Mouse (Mus musculus): ENCODE measurements around the gene Abhd6. TPM values are rescaled to one million over a fixed set of nuclear protein-coding genes. Genes with fewer than 3 reads are reported as not detected.
A peak's percentile ranks its signal among the peaks of the same experiment; 100 is the strongest.

Gene Abhd6
- polyA plus RNA-seq, 1 experiment from 2014 or later, result 11.3 TPM

DNA sequence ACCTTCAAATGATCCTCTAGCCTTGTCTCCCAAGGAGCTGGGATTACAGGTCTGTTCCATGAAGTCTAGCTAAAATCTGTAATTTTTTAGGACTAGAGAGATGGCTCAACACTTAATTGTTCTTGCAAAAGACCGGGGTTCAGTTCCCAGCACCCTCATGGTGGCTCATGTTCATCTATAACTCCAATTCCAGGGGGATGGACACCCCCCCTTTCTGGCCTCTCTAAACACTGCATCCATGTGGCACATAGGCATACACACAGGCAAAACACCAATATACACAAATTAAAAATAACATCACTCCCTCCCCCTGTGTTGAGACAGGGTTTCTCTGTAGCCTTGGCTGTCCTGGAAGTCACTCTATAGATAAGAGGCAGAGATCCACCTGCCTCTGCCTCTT, 17.3 kb downstream of the Abhd6 start:
- no peak overlapping the region for H3K4me2 ChIP-seq (ENCODE audit: low read length)
- WGBS, result 87% methylated on average over 1 of the region's 1 CpGs
- H3K27me3 ChIP-seq (ENCODE audit: control insufficient read depth, insufficient read depth, low read length), result no peaks in the 10 kb centered on the region
- ATAC-seq (ENCODE audit: insufficient number of reproducible peaks, insufficient read depth, low FRiP score, low read depth), result no peak
- peaks cover 0 to 5% of the 10 kb centered on the region in 2 experiments; a peak in 3 of 4 replicates for H3K4me1 ChIP-seq (ENCODE audit: control insufficient read depth in 2 of 2, insufficient read depth in 2 of 2, low read length in 2 of 2)
- H3K4me3 ChIP-seq (ENCODE audit: control insufficient read depth in 1 of 2, insufficient read depth in 1 of 2, low read depth in 1 of 2, low read length in 2 of 2), result no peak overlapping the region
- H3K36me3 ChIP-seq (ENCODE audit: control insufficient read depth, insufficient read depth, low read length), result no peaks in the 10 kb centered on the region
- no peak overlapping the region for H3K9ac ChIP-seq (ENCODE audit: low read length)
- no peaks in the 10 kb centered on the region for H3K9me3 ChIP-seq (ENCODE audit: control insufficient read depth, low read length)
- H3K27ac ChIP-seq (replicated peaks in 1 of 2; ENCODE audit: control insufficient read depth in 1 of 2, insufficient read depth in 1 of 2, low read depth in 2 of 2, low read length in 2 of 2), result no peak overlapping the region

DNA sequence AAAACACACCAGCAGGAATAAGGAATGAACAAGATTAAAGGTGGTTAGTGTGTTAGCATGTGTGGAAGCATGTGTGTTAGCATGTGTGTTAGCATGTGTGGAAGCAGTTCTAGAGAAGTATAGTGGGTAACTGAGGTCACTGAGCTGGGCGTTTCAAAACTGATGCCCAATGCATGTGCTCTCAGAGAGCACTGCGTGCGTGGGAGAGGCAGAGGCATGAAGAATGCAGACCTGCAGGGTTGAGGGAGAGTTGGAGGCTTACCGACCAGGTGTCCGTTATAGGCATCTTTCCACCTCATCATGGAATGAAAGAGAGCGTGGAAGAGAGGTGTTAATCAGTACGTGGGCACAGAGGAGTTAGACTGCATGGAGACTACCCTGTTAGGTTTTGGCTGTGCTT, 17.8 kb downstream of the Abhd6 start:
- 83% methylated on average over 7 of the region's 7 CpGs for WGBS

GRCm38 (mm10) chr14:8024469-8024868, 21.8 kb downstream of the Abhd6 start:
- H3K27me3 ChIP-seq (ENCODE audit: control insufficient read depth, insufficient read depth, low read length), result no peaks in the 10 kb centered on the region
- peaks cover 0 to 6% of the 10 kb centered on the region in 2 experiments; a peak in 3 of 4 replicates for H3K4me1 ChIP-seq (ENCODE audit: control insufficient read depth in 2 of 2, insufficient read depth in 2 of 2, low read length in 2 of 2)
- H3K4me3 ChIP-seq (ENCODE audit: control insufficient read depth in 1 of 2, insufficient read depth in 1 of 2, low read depth in 1 of 2, low read length in 2 of 2), result no peak overlapping the region
- no peak overlapping the region for H3K9ac ChIP-seq (ENCODE audit: low read length)
- ATAC-seq (ENCODE audit: insufficient number of reproducible peaks, insufficient read depth, low FRiP score, low read depth), result no peak
- no peaks in the 10 kb centered on the region for H3K9me3 ChIP-seq (ENCODE audit: control insufficient read depth, low read length)
- no peak overlapping the region for H3K4me2 ChIP-seq (ENCODE audit: low read length)
- H3K36me3 ChIP-seq (ENCODE audit: control insufficient read depth, insufficient read depth, low read length), result no peaks in the 10 kb centered on the region
- WGBS, result 59% methylated on average over 6 of the region's 6 CpGs
- H3K27ac ChIP-seq (replicated peaks in 1 of 2; ENCODE audit: control insufficient read depth in 1 of 2, insufficient read depth in 1 of 2, low read depth in 2 of 2, low read length in 2 of 2), result no peak overlapping the region

More for the DNA sequence above, 17.8 kb downstream of the Abhd6 start:
- Histone ChIP-seq H3K27me3 (ENCODE audit: control insufficient read depth, insufficient read depth, low read length) (no peaks in the 10 kb centered on the region), H3K4me2 (ENCODE audit: low read length) (no peak overlapping the region), H3K27ac (replicated peaks in 1 of 2; ENCODE audit: control insufficient read depth in 1 of 2, insufficient read depth in 1 of 2, low read depth in 2 of 2, low read length in 2 of 2) (no peak overlapping the region), H3K9me3 (ENCODE audit: control insufficient read depth, low read length) (no peaks in the 10 kb centered on the region), H3K9ac (ENCODE audit: low read length) (no peak overlapping the region), H3K4me3 (ENCODE audit: control insufficient read depth in 1 of 2, insufficient read depth in 1 of 2, low read depth in 1 of 2, low read length in 2 of 2) (no peak overlapping the region), H3K4me1 (ENCODE audit: control insufficient read depth in 2 of 2, insufficient read depth in 2 of 2, low read length in 2 of 2) (peaks cover 0 to 5% of the 10 kb centered on the region in 2 experiments; a peak in 3 of 4 replicates), H3K36me3 (ENCODE audit: control insufficient read depth, insufficient read depth, low read length) (no peaks in the 10 kb centered on the region)
- no peak for ATAC-seq (ENCODE audit: insufficient number of reproducible peaks, insufficient read depth, low FRiP score, low read depth)

GRCm38 (mm10) chr14:8024936-8025335, 22.2 kb downstream of the Abhd6 start:
- Histone ChIP-seq H3K4me3 (ENCODE audit: control insufficient read depth in 1 of 2, insufficient read depth in 1 of 2, low read depth in 1 of 2, low read length in 2 of 2) (no peak overlapping the region), H3K36me3 (ENCODE audit: control insufficient read depth, insufficient read depth, low read length) (no peaks in the 10 kb centered on the region), H3K27ac (replicated peaks in 1 of 2; ENCODE audit: control insufficient read depth in 1 of 2, insufficient read depth in 1 of 2, low read depth in 2 of 2, low read length in 2 of 2) (no peak overlapping the region), H3K27me3 (ENCODE audit: control insufficient read depth, insufficient read depth, low read length) (no peaks in the 10 kb centered on the region), H3K9ac (ENCODE audit: low read length) (no peak overlapping the region), H3K4me1 (ENCODE audit: control insufficient read depth in 2 of 2, insufficient read depth in 2 of 2, low read length in 2 of 2) (peaks cover under 1 to 6% of the 10 kb centered on the region in 2 experiments), H3K4me2 (ENCODE audit: low read length) (no peak overlapping the region), H3K9me3 (ENCODE audit: control insufficient read depth, low read length) (peaks cover 2% of the 10 kb centered on the region; the same call in 1 of the 2 replicates)
- no peak for ATAC-seq (ENCODE audit: insufficient number of reproducible peaks, insufficient read depth, low FRiP score, low read depth)
- WGBS, result 89% methylated on average over 10 of the region's 10 CpGs

DNA sequence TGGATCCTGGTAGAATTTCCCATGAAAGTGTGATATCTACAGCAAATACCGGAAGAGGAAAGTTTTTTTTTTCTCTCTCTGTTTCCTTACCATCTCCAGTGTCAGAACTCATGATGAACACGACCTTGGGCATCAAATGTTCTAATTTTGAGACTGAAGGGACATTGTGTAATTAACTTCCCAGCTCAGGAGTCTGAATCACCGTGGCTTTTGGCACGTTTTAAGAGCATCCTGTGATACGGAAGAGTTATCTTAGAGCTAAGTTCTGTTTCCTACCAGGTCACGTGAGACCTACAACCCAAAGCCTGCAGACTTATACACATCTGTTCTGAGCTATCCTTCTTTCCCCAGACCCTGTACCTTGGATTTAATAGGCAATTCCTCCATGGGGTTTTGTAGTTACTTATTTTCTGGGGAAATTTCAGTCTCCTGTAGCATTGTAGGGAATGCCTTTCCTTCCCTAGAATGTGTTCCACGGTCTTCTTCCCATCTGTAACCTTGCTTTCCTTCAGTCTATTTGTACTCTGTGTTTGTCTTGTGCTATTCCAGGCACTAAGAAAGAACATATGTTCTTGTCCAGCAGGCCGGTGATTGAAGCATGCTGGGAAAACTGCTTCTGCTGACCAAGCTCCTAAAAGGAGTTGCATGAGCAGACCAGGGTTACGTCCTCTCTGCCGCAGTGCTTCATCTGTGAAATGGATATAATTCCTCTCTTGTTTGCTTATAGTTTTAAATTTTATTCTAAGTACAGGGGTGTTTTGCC, 24.2 kb downstream of the Abhd6 start:
- Histone ChIP-seq H3K27me3 (ENCODE audit: control insufficient read depth, insufficient read depth, low read length) (no peaks in the 10 kb centered on the region), H3K4me2 (ENCODE audit: low read length) (no peak overlapping the region), H3K4me1 (ENCODE audit: control insufficient read depth in 2 of 2, insufficient read depth in 2 of 2, low read length in 2 of 2) (peaks cover 10 to 14% of the 10 kb centered on the region in 2 experiments), H3K27ac (replicated peaks in 1 of 2; ENCODE audit: control insufficient read depth in 1 of 2, insufficient read depth in 1 of 2, low read depth in 2 of 2, low read length in 2 of 2) (no peak overlapping the region), H3K9ac (ENCODE audit: low read length) (no peak overlapping the region), H3K4me3 (ENCODE audit: control insufficient read depth in 1 of 2, insufficient read depth in 1 of 2, low read depth in 1 of 2, low read length in 2 of 2) (no peak overlapping the region), H3K36me3 (ENCODE audit: control insufficient read depth, insufficient read depth, low read length) (no peaks in the 10 kb centered on the region), H3K9me3 (ENCODE audit: control insufficient read depth, low read length) (peaks cover 2% of the 10 kb centered on the region; the same call in 1 of the 2 replicates)
- WGBS, result 73% methylated on average over 10 of the region's 10 CpGs
- no peak for ATAC-seq (ENCODE audit: insufficient number of reproducible peaks, insufficient read depth, low FRiP score, low read depth)

DNA sequence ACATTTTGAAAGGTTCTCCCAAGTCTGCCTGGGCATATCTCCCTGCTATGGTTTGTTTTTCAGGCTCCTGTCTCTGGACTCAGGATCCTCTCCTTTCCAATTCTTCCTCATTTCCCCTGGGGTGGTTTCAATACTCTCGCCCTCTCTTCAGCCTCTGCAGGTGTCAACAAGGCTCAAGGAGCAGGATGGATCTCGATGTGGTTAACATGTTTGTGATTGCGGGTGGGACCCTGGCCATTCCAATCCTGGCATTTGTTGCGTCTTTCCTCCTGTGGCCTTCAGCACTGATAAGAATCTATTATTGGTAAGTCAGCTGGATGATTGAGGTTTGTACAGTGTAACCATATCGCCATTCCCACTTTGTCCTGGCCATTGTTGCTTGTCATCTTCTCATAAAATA, 25.4 kb downstream of the Abhd6 start:
- peaks cover 10 to 19% of the 10 kb centered on the region in 2 experiments for H3K4me1 ChIP-seq (ENCODE audit: control insufficient read depth in 2 of 2, insufficient read depth in 2 of 2, low read length in 2 of 2)
- no peak overlapping the region for H3K27ac ChIP-seq (replicated peaks in 1 of 2; ENCODE audit: control insufficient read depth in 1 of 2, insufficient read depth in 1 of 2, low read depth in 2 of 2, low read length in 2 of 2)
- no peaks in the 10 kb centered on the region for H3K36me3 ChIP-seq (ENCODE audit: control insufficient read depth, insufficient read depth, low read length)
- H3K4me2 ChIP-seq (ENCODE audit: low read length), result no peak overlapping the region
- no peak overlapping the region for H3K9ac ChIP-seq (ENCODE audit: low read length)
- no peaks in the 10 kb centered on the region for H3K27me3 ChIP-seq (ENCODE audit: control insufficient read depth, insufficient read depth, low read length)
- H3K4me3 ChIP-seq (ENCODE audit: control insufficient read depth in 1 of 2, insufficient read depth in 1 of 2, low read depth in 1 of 2, low read length in 2 of 2), result no peak overlapping the region
- ATAC-seq (ENCODE audit: insufficient number of reproducible peaks, insufficient read depth, low FRiP score, low read depth), result no peak
- H3K9me3 ChIP-seq (ENCODE audit: control insufficient read depth, low read length), result peaks cover 2% of the 10 kb centered on the region; the same call in 1 of the 2 replicates
- WGBS, result 70% methylated on average over 5 of the region's 5 CpGs

- no peak overlapping the region for H3K4me2 ChIP-seq (ENCODE audit: low read length)
- no peaks in the 10 kb centered on the region for H3K36me3 ChIP-seq (ENCODE audit: control insufficient read depth, insufficient read depth, low read length)
- no peaks in the 10 kb centered on the region for H3K27me3 ChIP-seq (ENCODE audit: control insufficient read depth, insufficient read depth, low read length)
- 84% methylated on average over 1 of the region's 1 CpGs for WGBS
- no peak overlapping the region for H3K4me3 ChIP-seq (ENCODE audit: control insufficient read depth in 1 of 2, insufficient read depth in 1 of 2, low read depth in 1 of 2, low read length in 2 of 2)
- ATAC-seq (ENCODE audit: insufficient number of reproducible peaks, insufficient read depth, low FRiP score, low read depth), result no peak
- H3K9ac ChIP-seq (ENCODE audit: low read length), result no peak overlapping the region
- peak overlapping the region in 1 of 2 experiments; percentile 73; a peak in 2 of 4 replicates for H3K27ac ChIP-seq (replicated peaks in 1 of 2; ENCODE audit: control insufficient read depth in 1 of 2, insufficient read depth in 1 of 2, low read depth in 2 of 2, low read length in 2 of 2)
- peaks cover 10 to 14% of the 10 kb centered on the region in 2 experiments for H3K4me1 ChIP-seq (ENCODE audit: control insufficient read depth in 2 of 2, insufficient read depth in 2 of 2, low read length in 2 of 2)
- H3K9me3 ChIP-seq (ENCODE audit: control insufficient read depth, low read length), result peaks cover 2% of the 10 kb centered on the region; the same call in 1 of the 2 replicates
These were observed 27.1 kb downstream of the Abhd6 start for GRCm38 (mm10) chr14:8029752-8030151.
